Mouse (Mus musculus): ENCODE data around the gene Chmp6.

- no peak for TF ChIP-seq CTCF (conservative IDR thresholded peaks at IDR 0.05 in 1 of 2, IDR thresholded peaks at IDR 0.05 in 1 of 2; ENCODE audit: low read depth in 2 of 2, low read length in 2 of 2)
- no peak for TF ChIP-seq MAX (IDR thresholded peaks at IDR 0.05; ENCODE audit: low read length)
- TF ChIP-seq POLR2A (IDR thresholded peaks at IDR 0.05; ENCODE audit: low read depth, low read length), result no peak
- TF ChIP-seq POLR2AphosphoS2 (IDR thresholded peaks at IDR 0.05; ENCODE audit: low read depth, low read length), result no peak
Observed at GRCm38 (mm10) chr11:119934773-119935172, 21.5 kb downstream of the Chmp6 start.
